8 mouse cellular contexts compared by ENCODE assay signal in the genomic region with DNA sequence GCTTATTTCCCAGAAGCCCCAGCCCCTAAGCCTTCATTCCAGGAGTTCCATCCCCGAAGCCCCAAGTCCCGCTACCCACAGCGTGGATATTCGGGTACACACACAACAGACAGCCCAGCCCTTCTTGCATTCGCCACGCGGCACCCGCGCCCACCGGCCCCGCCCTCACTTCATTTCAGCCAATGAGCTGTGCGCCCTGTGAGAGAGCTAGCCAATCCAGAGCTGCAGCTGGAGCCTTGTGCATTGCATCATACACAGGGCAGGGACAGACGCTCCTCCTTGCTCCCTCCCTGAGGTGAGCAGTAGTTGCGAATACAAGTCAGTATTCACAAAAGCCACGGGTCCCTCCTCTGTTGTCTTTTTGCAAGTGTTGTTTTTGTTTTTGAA. TPM values are rescaled to one million over a fixed set of nuclear protein-coding genes. Genes with fewer than 3 reads are reported as not detected.
DNase-seq lines count a peak whose midpoint lies in the region; ATAC-seq and TF ChIP-seq lines count a peak whose summit lies in the region.

A gene (minus strand): TSS at position 169 of the 387 bp plus-strand sequence.

- ATAC-seq in cerebellum, adult (ENCODE audit: insufficient number of reproducible peaks, low FRiP score, low TSS enrichment): peak; percentile 93
- peak; percentile 100 for ATAC-seq in forebrain, embryonic 14.5 days
- peak; percentile 95 for ATAC-seq in neutrophil, adult 5-6 weeks (ENCODE audit: extremely low read depth, insufficient number of reproducible peaks, low FRiP score, poor library complexity, severe bottlenecking)

- under 1% methylated on average over 15 of the region's 15 CpGs for WGBS in forebrain, embryonic 14.5 days
- WGBS in lung, adult 2 months: 1% methylated on average over 15 of the region's 15 CpGs

- H3K4me3 ChIP-seq in ES-Bruce4 (ENCODE audit: low read depth, low read length): peak within 1 kb of the TSS; percentile 69
- peak within 1 kb of the TSS; percentile 46 for H3K4me3 ChIP-seq in forebrain, embryonic 14.5 days (ENCODE audit: low read depth, low read length)
- H3K4me3 ChIP-seq in lung, adult 2 months (replicated peaks; ENCODE audit: extremely low read depth, low read depth, low read length): peak within 1 kb of the TSS; percentile 60

- H3K27me3 ChIP-seq in ES-Bruce4 (ENCODE audit: control insufficient read depth, insufficient read depth, low read length, poor library complexity, severe bottlenecking): no peaks in the 10 kb centered on the region
- H3K27me3 ChIP-seq in forebrain, embryonic 14.5 days (replicated peaks; ENCODE audit: control insufficient read depth, insufficient read depth, low read length): peaks cover 8% of the 10 kb centered on the region; the same call in 1 of the 2 replicates

- H3K9me3 ChIP-seq in ES-Bruce4 (replicated peaks; ENCODE audit: control insufficient read depth, insufficient read depth, low read length, poor library complexity, severe bottlenecking): no peaks in the 10 kb centered on the region
- no peaks in the 10 kb centered on the region for H3K9me3 ChIP-seq in forebrain, embryonic 14.5 days (replicated peaks; ENCODE audit: control insufficient read depth, low read length)

- TF ChIP-seq CTCF in ES-Bruce4 (IDR thresholded peaks at IDR 0.05; ENCODE audit: low read depth, low read length): no peak
- no peak for TF ChIP-seq CTCF in lung, adult 2 months (IDR thresholded peaks at IDR 0.05; ENCODE audit: insufficient read depth, low read length)

- TF ChIP-seq POLR2A in ES-Bruce4 (IDR thresholded peaks at IDR 0.05; ENCODE audit: insufficient read depth, low read length): peak; percentile 77
- no peak for TF ChIP-seq POLR2A in lung, adult 2 months (IDR thresholded peaks at IDR 0.05; ENCODE audit: borderline replicate concordance, extremely low read depth, low read depth, low read length)

- DNase-seq in forebrain, embryonic 14.5 days (ENCODE audit: low spot score): peak; percentile 97
- DNase-seq in heart, postnatal 25 days (ENCODE audit: low spot score): peak; percentile 92
- DNase-seq in layer of hippocampus, adult 18-20 months (ENCODE audit: low spot score in 2 of 2): peak; percentile 93 to 95
- peak; percentile 93 for DNase-seq in lung, adult 2 months
- peak; percentile 91 to 92 for DNase-seq in thymus, adult 18-20 months

- peak within 1 kb of the TSS; percentile 83 for H3K4me2 ChIP-seq in forebrain, embryonic 14.5 days (ENCODE audit: low read length)

- no peak within 1 kb of the TSS for H3K27ac ChIP-seq in ES-Bruce4 (ENCODE audit: insufficient read depth, low read length)
- H3K27ac ChIP-seq in forebrain, embryonic 14.5 days (ENCODE audit: low read depth, low read length): no peak within 1 kb of the TSS

- TF ChIP-seq EP300 in ES-Bruce4 (IDR thresholded peaks at IDR 0.05; ENCODE audit: insufficient read depth, low read depth, low read length): no peak

- intact Hi-C loops in heart, postnatal 25 days (cut with DNase I): no loop called here

- peaks cover 9% of the 10 kb centered on the region for H3K4me1 ChIP-seq in ES-Bruce4 (ENCODE audit: control insufficient read depth, insufficient read depth, low read length)
- H3K4me1 ChIP-seq in forebrain, embryonic 14.5 days (ENCODE audit: control insufficient read depth, insufficient read depth, low read length): peaks cover 8% of the 10 kb centered on the region
- H3K4me1 ChIP-seq in lung, adult 2 months (ENCODE audit: control insufficient read depth, insufficient read depth, low read length): 0 out of 2 replicates have a peak, but pooled peaks cover 3% of the 10 kb centered on the region

- no peaks in the 10 kb centered on the region for H3K36me3 ChIP-seq in ES-Bruce4 (ENCODE audit: control insufficient read depth, insufficient read depth, low read length, poor library complexity, severe bottlenecking)
- H3K36me3 ChIP-seq in forebrain, embryonic 14.5 days (ENCODE audit: control insufficient read depth, insufficient read depth, low read length): no peaks in the 10 kb centered on the region

- peak within 1 kb of the TSS; percentile 68 for H3K9ac ChIP-seq in ES-Bruce4 (ENCODE audit: low read depth, poor library complexity, severe bottlenecking)
- H3K9ac ChIP-seq in forebrain, embryonic 14.5 days (ENCODE audit: low read length): peak within 1 kb of the TSS; percentile 66

RNA-seq across cellular contexts. Expression of the gene that starts here (rescaled TPM):
- polyA plus RNA-seq in ES-Bruce4 (2011; ENCODE audit: insufficient read depth, insufficient read length, low read depth, missing spikeins): 41.7 and 55.3 TPM in 2 replicates
- polyA plus RNA-seq in forebrain, embryonic 14.5 days (2014; fragmentation: Nextera tagmentation; extraction: Ambion mirVana): 33.6 and 33.9 TPM in 2 replicates
- total RNA-seq in heart, postnatal 25 days (2021): 1 to 10 TPM; 1.6 to 2.3 TPM
- total RNA-seq in layer of hippocampus, adult 18-20 months (2021): 1 to 10 TPM in 1 of 2 experiments, under 1 TPM in 1; 0.81 to 2.0 TPM
- 4.1 and 4.5 TPM in 2 replicates for polyA plus RNA-seq in lung, adult 2 months (2012; rRNA removed)
- total RNA-seq in neutrophil, adult 5-6 weeks (2017): 1.6 TPM in 1 of 2 replicates, not detected in the other
